Mouse (Mus musculus) ovary, adult 18-20 months (tissue): Measurements from ENCODE around the gene Gm5938.

Experiments used
- DNase-seq: peaks from one replicate; pipeline ENCODE4 v3.0.0; 2022; ENCODE audit warnings: low spot score, mixed read lengths

The Gm5938 gene

GRCm38 (mm10) chrX:78125167-78125566 is at the start of gene Gm5938:
Gm5938 (plus strand) TSS chrX:78125467.
- DNase-seq = no peak

- DNase-seq = no peak
These were observed 34.0 kb upstream of the Gm5938 start, which contains the start of gene Obp1a for GRCm38 (mm10) chrX:78091274-78091673. Obp1a (minus strand) TSS chrX:78091374.
